Mouse (Mus musculus) adrenal gland, postnatal 10 days (tissue): ENCODE measurements around the gene Cd44. TPM values are rescaled to one million over a fixed set of nuclear protein-coding genes. Genes with fewer than 3 reads are reported as not detected.

ENCODE experiments used
- DNase-seq: peaks from one replicate; pipeline ENCODE4 v3.0.0; 2021; ENCODE audit warnings: mixed read lengths
- total RNA-seq, 2 experiments: library from RNA; stranded (reverse); gene quantifications; 2 replicates each; pipeline ENCODE4 v1.2.3; 2021

Cd44 gene
- total RNA-seq, 2 experiments from 2014 or later = 33.5 to 43.3 TPM

DNA sequence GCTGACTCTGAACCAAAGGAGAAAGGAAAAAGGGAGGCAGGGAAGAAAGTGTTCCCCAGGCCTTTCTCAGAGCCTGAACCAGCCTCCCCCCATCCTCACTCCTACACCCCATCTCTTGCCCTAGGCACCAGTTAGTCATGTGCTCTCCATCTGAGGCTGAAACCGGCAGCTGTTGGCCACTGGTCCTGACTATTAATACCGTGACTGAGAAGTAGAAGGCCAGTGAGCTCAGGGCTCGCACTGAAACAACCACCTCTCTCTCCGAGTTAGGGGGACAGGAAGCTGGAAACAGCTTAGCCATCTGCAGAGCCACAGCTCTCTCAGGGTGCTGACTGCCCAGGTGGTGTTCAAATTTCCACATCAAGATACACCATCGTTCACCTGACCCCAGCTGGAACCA is 13.2 kb upstream of the Cd44 start:
- DNase-seq = no peak

DNA sequence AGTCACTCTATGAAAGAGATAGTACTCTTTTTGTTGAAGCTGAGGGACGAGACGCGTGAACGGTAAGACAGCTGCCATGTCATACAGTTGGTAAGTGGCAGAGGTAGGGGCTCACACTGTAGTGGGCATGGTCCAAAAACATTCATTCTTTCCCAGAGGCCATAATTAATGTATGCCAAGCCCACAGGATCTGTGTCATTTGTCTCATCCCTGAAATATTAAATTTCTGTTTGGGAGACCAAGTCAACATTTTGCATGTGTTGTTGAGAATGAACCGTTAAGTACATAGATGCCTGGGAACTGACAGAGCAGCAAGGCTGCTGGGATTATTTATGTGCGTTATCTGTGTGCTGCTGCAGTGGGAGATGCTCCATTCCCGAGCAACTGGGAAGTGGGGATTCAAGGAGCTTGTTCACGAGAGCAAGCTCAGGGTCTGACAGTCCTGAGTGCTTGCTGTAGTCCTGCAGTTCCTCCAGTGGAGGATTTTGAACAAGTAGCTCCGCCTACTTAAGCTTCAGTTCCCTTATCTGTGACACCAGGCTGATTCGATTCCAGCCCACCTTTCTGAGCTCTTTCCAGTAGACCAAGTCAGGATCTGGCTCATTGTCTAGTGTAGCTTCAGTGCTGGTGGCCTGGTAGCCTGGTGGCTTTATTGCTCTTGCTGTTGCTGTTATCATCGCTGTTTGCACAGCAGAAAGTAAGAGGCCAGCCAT is 12.5 kb upstream of the Cd44 start:
- DNase-seq = no peak

DNA sequence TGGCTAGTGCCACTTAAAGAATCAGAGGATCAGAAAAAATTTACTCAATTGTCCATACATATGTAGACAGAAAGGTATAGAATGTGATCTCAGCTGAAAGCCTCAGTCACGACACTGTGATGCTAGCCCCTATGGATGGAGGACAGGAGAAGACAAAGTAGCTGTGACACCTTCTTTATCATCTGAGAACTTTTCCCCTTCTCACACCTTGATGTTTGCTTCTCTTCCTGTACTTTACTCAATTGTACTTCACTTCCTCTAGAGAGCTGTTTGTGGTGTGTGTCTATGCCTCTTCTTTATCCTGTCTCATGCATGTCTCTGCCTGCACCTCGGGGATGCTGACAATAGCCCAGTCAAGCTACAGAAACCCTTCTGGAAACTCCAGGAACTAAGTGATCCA is 11.5 kb upstream of the Cd44 start:
- no peak for DNase-seq

DNA sequence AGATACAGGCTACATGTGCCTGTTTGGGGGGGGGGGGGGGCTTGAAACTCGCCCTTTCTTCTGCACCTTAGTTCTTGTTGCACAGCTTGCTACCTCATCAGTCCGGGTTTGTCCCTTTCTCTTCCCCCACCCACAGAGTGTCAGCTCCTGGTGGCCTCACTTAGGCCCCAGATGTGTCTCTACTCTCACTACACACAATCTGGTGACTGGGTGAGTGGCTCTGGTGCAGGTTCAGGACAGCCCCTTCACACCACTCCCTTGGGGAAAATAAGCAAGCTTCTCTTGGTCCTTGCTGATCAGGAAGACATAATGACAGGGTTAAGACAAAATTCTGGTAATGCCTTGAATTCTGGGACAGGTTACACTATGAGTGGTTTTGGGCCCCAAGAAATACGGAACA is 11.0 kb upstream of the Cd44 start:
- DNase-seq = no peak

DNA sequence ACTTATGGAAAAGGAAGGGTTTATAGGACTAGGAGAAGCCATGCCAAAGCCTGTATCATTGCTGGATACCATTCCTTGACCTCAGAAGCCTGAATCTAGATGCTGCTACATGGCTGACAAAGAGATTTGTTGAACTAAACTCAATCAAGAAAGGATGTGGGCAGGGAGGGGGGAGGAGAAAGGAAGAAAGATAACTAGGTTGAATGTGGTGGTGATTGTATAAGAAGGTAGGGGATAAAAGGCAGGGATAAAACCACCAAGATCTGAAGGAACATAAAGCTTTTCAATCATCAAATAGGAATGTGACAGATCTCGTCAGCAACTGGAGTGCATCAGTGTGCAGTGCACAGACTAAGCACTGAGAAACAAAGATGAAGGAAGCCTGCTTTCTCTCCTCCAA is 7.9 kb upstream of the Cd44 start:
- no peak for DNase-seq

DNA sequence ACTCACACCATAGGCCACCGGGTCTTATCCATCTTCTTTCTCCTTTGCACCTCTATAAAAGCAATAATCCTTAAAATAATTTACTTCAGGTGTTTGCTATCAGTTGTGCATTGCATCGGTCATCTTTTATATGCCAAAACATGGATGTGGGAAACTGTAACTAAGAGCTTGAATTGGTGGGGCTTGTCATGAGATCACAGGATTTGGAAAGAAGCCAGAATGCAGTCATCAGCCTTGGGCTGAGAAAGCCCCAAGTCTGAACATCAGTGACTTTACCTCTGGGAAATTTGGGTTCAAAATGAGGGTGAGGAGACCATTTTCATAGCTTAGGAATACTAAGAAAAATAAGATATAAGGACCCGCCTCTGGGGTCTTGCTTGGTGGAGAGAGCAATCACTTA is 4.1 kb upstream of the Cd44 start:
- no peak for DNase-seq

DNA sequence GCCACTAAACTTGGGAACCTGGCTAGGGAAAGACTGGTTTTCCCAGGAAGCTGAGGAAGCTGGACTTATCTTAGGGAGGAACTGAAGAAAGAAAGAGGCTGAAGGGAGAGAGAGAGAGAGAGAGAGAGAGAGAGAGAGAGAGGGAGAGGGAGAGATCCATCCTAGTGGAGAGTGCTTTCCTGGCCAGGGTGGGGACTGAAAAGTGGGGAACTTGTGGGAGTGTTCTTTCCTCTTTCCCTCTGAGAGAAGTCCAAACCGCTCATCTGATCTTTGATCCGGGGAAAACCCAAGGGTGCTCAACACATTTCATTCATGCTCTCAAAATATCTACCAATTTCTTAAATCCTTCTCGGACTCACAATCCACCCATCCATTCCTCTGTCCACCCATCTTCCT is 361 bp upstream of the Cd44 start:
- DNase-seq = no peak

DNA sequence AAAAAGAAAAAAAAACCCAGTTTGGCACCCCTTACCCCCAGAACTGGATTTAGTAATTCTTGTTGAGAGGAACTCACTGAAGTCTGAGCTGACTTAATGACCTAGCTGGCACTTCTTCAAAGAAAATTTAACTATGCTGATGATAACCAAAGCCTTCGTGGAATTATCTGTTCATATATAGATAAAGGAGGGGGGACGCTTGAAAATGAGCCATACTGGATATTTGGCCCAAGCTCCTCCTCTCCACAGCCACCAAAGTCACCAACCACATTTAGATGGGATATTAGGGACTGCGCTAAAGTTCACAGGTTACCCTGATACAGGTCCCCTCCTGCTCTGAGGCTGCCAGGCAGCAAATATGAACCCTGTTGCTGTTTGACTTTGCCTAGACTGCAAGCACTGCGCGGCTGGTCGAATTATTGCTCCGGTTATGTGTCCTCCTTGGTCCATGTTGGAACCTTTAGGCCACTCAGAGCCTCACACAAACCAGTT is 1.2 kb downstream of the Cd44 start:
- no peak for DNase-seq

DNA sequence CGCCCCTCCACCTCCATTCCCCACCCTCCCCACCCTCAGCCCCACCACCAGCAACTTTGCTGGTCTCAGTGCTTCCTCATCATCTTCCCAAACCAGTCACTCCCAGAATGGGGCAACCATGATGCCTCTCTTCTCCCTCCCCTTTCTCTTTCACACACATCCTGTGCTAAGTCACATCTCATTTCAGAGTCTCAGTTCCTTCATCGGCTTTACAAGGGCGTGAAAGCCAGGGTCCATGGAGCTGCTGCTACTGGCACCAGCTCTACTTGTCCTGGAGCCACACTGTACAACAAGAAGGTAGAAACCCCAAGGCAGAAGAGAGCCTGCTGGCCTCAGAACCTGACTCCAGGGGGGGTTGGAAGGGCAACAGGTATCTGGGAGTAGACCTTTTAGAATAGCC is 2.2 kb downstream of the Cd44 start:
- no peak for DNase-seq

DNA sequence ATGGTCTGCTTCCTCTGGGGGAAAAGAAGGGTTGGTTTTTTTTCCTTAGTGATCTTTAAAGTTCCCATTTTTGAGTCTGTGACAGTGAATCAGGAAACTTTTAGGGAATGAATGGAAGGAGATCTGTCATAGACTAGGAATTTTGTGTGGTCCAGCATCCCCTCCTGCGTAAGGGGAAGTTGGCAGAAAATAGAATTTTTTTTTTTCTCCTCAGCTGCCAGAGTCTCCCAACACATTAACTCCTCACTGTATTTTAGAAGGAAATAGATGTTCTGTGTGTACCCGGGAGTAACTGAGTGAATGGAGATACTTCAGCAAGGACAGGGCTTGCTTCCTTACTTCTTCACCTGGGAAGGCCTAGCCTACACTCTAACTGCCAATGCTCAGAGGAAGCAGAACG is 2.9 kb downstream of the Cd44 start:
- DNase-seq = no peak

DNA sequence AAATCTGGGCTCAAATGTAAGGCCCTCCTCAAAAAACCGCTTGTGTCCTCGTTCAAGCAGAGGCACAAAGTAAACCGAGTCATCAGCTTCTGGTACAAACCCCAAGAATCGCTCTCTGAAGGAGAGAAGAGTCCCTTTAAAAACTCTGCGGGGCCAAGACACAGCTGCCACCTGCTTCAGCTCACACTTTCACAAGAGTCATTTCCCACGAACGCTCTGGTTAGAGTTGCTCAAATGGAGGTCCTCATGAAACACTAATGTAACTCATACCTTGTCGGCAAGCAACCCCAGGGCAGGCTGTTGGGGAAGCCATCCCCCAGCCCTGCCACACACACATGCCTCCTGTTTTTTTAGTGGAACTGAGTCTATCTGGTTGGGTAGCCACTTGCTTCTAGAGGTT is 5.3 kb downstream of the Cd44 start:
- no peak for DNase-seq

DNA sequence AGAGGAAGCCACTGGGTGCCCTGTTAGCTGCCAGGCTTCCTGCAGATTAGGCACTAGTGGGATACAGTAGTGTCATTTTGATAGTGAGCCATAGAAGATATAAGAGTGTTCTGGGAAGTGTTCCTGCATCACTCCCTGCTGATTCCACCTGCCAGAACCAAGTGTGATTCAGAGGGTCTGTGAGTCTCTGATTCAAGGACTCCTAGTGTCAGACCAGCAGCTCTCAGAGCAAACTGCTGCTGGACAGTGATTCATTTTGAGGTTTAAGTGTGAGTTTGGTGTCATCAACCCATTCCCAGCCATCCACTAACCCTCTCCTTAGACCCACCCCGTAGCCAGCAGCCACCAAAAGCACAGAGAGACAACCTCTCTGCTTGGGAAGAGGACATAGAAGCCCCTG is 6.3 kb downstream of the Cd44 start:
- DNase-seq = no peak

DNA sequence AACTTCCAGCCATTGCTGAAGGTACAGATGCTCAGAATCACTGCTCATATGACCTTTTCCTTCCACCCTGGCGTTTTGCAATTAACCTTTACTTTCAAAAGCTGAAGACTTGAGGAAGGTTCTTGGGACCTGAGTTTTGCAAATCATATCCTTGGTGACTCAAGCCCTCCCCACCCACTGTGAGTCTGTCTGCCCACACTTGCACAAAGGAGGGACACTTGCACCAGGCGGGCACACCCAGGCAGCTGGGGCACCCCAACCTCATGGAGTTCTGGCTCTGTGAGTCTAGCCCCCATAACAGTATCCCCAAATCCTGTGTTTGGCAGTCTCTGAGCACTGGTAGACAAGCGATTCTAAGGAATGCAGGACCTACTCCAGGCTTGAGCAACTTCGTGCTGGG is 6.7 kb downstream of the Cd44 start:
- no peak for DNase-seq

DNA sequence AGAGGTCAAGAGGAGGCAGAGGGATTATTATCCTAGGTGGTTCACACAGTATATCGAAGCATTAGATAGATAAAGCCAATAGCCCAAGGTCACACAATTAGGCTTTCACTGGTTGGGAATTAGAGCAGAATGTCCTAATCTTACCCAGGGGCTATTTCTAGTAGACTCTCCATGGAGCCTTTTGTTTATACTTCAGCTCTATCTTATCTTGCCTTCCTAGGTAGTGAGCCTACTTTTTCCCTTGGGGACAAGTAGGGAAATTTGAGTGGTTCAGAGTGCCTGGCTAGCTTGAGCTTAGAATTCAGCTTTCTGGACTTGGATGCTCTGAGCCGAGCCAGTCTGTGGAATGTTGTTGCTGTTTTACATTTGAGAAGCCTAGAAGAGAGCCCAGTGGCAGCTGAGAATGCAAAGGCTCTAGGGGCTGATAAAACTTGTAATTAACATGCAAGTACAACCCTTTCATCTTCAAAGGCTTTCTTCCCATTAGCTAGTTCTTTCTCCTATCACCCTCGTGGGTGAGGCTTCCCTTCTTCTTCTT is 12.7 kb downstream of the Cd44 start:
- DNase-seq = no peak

DNA sequence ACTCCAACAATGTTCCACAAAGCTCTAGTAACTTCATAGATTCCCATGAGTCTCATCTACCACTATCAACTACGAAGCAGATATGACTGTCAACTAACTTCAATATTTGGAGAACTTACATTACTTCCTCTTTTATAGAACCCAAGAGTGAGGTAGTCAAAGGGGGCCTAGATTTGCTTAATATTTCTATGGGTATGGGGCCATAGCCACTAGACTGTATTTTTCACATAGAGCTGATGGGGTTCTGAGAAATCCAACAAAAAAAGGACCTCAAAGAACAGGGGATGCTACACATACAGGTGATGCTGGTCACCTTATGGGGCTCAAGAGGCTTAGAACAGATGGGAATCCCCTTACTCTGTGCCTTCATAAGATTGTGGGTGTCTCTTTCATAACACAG is 14.3 kb downstream of the Cd44 start:
- no peak for DNase-seq

DNA sequence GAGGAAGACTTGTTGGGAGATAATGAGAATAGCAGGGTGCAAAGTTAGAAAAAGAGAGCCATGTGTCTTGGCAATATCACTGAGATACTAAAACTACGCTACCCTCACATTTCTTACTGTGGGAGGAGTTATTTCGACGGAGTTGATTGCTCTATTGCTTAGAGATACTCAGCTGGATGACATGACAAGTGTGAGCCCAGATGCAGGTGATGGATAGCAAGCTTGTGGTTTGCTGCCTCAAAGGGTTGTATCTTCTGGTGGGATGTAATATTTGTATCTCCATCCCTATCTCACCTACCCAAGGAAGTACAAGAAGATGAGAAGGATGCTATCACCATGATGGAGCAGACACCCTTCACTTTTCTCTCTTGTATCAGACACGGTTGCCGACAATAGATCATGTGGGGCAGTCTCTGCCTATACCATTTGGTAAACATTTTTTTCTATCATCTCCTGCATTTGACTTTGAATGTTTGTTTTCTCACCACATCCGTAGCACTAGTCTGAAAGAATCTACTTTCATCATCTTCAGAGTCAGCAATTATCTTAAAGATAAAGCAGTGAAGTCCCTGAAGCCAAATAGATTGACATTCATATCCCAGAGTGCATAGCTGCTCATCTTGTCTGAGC is 15.0 kb downstream of the Cd44 start:
- no peak for DNase-seq

DNA sequence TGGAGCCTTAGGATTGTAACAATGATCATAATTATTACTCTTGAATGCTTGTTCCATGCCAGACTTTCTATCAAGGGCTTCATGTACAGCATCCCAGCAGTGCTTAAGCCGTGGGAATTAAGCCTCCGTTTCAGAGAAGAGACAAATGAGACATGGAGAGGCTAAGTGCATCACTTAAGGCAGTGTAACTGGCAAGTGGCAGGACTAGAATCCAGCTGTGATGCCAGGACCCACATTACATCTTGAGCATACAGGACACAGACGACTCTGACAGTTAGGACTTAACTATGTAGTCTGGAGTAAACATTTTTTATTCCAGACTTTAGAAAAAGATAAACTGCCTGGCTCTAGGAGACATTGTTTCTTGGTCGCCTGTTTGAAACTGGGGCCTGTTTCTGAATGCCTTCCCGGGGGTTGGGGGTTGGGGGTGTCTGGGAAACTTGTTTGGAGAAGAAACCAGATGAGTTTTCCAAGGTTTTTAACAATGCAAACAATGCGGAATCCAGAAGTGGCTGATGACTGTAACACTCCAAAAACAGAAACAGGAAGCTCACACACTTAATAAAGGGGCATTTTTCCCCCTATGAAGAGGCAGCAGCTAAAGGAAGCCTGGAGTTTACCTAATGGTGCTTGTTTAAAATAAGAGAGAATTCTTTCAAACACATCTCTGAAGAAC is 18.7 kb downstream of the Cd44 start:
- DNase-seq = no peak

DNA sequence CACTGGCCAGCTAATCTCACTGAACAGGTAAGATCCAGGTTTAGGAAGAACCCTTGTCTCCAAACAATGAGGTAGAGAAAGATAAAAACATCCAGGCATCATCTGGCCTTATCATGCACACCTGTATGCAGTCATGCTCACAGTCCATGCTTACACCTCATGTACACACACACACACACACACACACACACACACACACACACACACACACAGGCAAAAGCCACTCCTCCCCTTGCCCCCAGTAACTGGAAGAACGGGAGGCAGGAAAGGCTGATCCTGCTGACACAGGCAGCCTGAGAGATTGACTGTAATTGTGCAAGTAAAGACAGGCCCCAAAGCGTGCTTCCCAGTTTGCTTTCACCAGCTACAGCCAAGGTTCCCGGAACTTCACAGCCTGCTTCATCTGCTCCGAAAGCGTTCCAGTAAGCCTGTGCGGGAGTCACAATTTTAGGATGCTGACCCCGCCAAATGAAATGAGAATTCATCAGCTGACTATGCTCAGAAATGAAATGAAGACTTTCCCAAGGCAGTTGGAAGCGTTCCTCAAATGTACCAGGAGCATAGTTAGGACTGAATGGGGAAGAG is 19.4 kb downstream of the Cd44 start:
- no peak for DNase-seq

DNA sequence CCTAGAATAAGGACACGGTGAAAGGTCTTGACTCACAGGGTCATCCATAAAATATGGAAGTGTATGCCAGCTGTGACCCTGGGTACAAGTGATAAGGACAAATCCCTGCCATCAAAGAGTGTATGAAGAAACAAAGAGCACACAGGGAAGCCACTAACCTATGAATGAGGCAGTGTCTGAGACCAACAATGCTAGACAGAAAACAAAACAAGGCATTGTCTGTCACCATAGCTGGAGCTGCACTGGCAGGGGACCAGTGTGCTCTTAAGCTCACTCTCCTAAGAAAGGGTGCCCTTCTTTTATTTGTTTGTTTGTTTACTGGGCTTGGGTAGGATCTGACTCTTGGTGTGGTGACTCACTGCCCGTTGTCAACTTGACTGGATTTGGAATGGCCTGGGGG is 23.0 kb downstream of the Cd44 start:
- DNase-seq = no peak

DNA sequence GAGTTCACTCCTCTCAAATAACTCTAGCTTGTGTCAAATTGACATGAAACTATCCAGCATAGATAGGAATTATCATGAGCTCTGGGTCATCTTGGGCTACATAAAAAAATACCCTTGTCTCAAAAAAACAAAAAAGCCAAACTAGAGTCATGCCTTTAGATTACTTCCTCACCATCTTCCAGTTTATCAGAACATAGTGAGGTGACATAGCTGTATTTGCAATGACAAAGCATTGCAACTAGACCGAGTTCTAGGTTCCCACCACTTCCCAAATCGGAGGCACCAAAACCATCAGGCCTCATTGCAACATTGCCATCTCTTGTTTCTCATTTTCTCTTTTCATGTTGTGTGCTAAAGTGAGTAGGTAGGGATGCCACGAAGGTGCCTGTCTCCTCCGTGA is 24.0 kb downstream of the Cd44 start:
- no peak for DNase-seq

DNA sequence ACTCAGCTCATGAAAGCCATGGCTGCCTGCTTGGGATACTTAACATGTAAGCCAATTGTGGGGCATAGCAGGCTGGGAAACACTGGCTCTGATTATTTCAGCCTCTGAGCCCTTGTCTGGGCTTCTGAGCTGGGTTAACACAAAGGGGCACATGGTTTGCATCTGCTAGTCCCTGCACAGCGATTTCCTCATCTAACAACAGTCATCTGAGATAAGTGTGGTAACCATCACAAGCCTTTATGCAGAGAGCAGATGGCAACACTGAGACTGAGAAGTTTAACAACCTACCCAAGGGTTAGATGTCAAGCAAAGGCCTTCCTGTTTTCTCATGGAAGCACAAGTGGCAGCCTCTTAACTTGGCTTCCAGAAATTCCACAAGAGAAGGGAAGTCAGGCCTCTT is 25.3 kb downstream of the Cd44 start:
- no peak for DNase-seq

DNA sequence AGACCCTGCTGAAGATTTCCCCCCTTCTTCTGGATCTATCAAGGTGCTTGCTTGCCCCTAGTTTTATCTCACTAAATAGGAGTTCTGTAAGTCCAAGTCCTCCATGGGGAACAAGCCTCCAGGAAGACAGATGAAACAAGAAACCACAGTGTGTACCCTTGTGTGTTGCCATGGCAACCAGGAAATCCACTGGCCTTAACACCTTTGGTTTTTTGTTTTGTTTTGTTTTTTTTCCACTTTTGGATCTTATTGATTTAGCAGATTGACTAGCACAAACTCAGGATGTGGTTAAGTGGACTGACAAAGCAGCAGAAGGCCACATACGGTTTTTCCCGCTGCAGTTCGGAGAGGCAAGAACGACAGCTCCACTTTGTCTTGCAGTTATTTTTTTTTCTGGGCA is 27.6 kb downstream of the Cd44 start:
- no peak for DNase-seq

DNA sequence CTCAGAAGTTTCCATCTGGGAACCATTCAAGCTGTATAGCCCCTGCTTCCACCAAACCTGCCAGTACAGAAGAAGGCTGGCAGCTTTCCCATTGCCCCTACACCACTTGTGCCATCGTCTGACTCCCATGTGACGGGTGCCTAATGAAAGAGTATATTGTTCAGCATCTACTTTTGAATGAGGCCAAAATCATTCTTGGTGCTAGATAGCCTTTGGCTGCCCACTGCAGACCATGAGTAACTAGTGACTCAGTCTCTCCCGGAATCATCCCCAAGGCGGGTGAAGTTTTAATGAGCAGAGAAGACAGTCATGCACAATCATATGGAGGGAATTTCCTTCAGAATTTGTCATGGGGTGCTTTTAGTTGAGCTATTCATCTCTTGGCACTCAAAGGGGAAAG is 28.3 kb downstream of the Cd44 start:
- DNase-seq = no peak
